Mouse (Mus musculus): ENCODE measurements around the gene Plekhb2.

- no peak for TF ChIP-seq CTCF (IDR thresholded peaks at IDR 0.05; ENCODE audit: low read depth)
- TF ChIP-seq EP300 (IDR thresholded peaks at IDR 0.05; ENCODE audit: low read depth), result no peak
Measured at GRCm38 (mm10) chr1:34928656-34929055, 78.9 kb downstream of the Plekhb2 start.
